Comparison of ENCODE assay signal across 8 mouse cellular contexts in the genomic region with DNA sequence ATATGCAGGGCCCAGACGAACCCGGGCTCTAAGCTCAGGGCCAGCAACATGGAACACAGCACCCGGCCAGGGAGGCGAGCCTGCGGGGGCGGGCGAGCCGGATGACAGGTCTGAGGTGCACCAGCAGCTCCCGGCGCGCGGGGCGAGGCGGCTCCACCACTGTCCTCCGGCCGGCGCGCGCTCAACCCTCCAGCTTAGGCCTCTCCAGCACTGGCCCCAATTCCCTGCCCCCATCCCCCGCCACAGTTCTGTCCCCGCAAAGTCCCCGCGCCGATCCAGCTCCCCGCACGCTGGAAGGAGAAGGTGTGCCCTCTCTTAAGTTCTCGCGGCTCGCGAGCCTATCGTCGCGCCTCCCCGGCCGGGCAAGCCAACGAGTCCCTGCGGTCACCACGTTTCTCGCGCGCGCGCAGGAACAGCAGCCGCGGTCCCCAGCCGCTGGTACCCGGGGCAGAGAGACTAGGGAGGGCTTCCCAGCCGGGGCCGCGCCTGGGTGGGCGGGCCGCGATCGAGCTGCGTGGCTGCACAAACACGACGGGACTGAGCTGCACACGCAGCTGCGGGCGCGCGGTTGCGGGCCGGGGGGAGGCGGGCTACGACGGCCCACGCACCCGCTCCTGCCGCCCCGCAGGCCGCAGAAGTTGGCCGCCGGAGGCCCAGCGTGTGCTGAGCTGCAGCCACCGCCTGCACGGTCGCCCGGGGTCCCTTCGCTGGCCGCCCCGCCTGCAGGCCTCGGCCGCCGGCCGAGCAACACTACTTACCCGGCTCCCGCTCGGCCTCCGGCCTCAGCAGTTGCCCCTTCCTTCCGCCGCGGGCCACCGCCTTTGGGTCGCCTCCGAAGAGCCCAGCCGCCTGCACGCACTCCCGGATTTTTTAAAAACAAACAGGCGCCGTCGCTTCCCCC. TPM values are rescaled to one million over a fixed set of nuclear protein-coding genes. Genes with fewer than 3 reads are reported as not detected.
DNase-seq lines count a peak whose midpoint lies in the region; ATAC-seq and TF ChIP-seq lines count a peak whose summit lies in the region.

No protein-coding gene starts in this region.

- peak overlapping the region; percentile 71 to 92 (median 71) for H3K4me3 ChIP-seq in CH12.LX (replicated peaks in 1 of 3; ENCODE audit: low read depth in 2 of 3, low read length in 2 of 3, poor library complexity in 1 of 3)
- peak overlapping the region; percentile 78 for H3K4me3 ChIP-seq in embryonic facial prominence, embryonic 11.5 days (ENCODE audit: low read depth, low read length)
- H3K4me3 ChIP-seq in heart, embryonic 12.5 days: peak overlapping the region; percentile 82
- peak overlapping the region; percentile 74 for H3K4me3 ChIP-seq in lung, embryonic 15.5 days
- peak overlapping the region; percentile 80 for H3K4me3 ChIP-seq in olfactory bulb, adult 2 months (ENCODE audit: insufficient read depth, low read depth, low read length)

- peak overlapping the region; percentile 96 for H3K9ac ChIP-seq in CH12.LX (ENCODE audit: insufficient read depth, low read depth)
- H3K9ac ChIP-seq in embryonic facial prominence, embryonic 11.5 days (replicated peaks; ENCODE audit: low read length): peak overlapping the region; percentile 70
- peak overlapping the region; percentile 93 for H3K9ac ChIP-seq in heart, embryonic 12.5 days
- peak overlapping the region; percentile 86 for H3K9ac ChIP-seq in lung, embryonic 15.5 days

- peak overlapping the region; percentile 93 for H3K27ac ChIP-seq in CH12.LX (ENCODE audit: insufficient read depth, low read depth)
- H3K27ac ChIP-seq in embryonic facial prominence, embryonic 11.5 days (replicated peaks; ENCODE audit: low read depth, low read length): peak overlapping the region; percentile 79
- peak overlapping the region; percentile 98 for H3K27ac ChIP-seq in heart, embryonic 12.5 days (ENCODE audit: poor library complexity, severe bottlenecking)
- H3K27ac ChIP-seq in lung, embryonic 15.5 days: peak overlapping the region; percentile 99
- H3K27ac ChIP-seq in olfactory bulb, adult 2 months (ENCODE audit: insufficient read depth, low read depth, low read length): peak overlapping the region; percentile 91

- dilution Hi-C loops in CH12.LX (cut with MboI; ENCODE audit: extremely low pct_ligation_motif_present, extremely low pct_unique_long_range_greater_than_20kb, low sequenced_read_pairs): no loop called here

- DNase-seq in CH12.LX (ENCODE audit: extremely low read depth): no peak
- DNase-seq in adrenal gland, postnatal 10 days: peak; percentile 82
- peak; percentile 76 for DNase-seq in embryonic facial prominence, embryonic 11.5 days (ENCODE audit: low spot score)
- peak; percentile 70 for DNase-seq in kidney, postnatal 14 days
- DNase-seq in urinary bladder, postnatal 4 days (ENCODE audit: low spot score in 2 of 2): peak; percentile 56 to 78

- no peak for TF ChIP-seq CTCF in CH12.LX (conservative IDR thresholded peaks at IDR 0.05 in 1 of 2, IDR thresholded peaks at IDR 0.05 in 1 of 2; ENCODE audit: low read depth in 2 of 2, low read length in 2 of 2)
- no peak for TF ChIP-seq CTCF in olfactory bulb, adult 2 months (IDR thresholded peaks at IDR 0.05; ENCODE audit: insufficient read depth, low read depth, low read length)

- TF ChIP-seq POLR2A in CH12.LX (IDR thresholded peaks at IDR 0.05; ENCODE audit: low read depth, low read length): no peak
- no peak; the same call in 1 of the 2 replicates for TF ChIP-seq POLR2A in olfactory bulb, adult 2 months (IDR thresholded peaks at IDR 0.05; ENCODE audit: insufficient read depth, low read depth, low read length)

- ATAC-seq in embryonic facial prominence, embryonic 11.5 days (replicated peaks; ENCODE audit: insufficient number of reproducible peaks, low FRiP score, low TSS enrichment, low read depth): peak; percentile 36
- ATAC-seq in heart, embryonic 12.5 days (ENCODE audit: insufficient number of reproducible peaks, low FRiP score): peak; percentile 46
- ATAC-seq in lung, embryonic 15.5 days (ENCODE audit: borderline replicate concordance, extremely low read depth, low FRiP score, low TSS enrichment): peak; percentile 10; the same call in 1 of the 2 replicates

- peaks cover 33% of the 10 kb centered on the region for H3K79me2 ChIP-seq in CH12.LX (replicated peaks; ENCODE audit: control insufficient read depth, extremely low read depth, insufficient read depth, poor library complexity, severe bottlenecking)

- TF ChIP-seq RAD21 in CH12.LX (IDR thresholded peaks at IDR 0.05; ENCODE audit: low read depth, low read length): no peak

- in situ Hi-C loops in CH12.LX (cut with MboI; ENCODE audit: low pct_ligation_motif_present, low pct_unique_long_range_greater_than_20kb, low sequenced_read_pairs): no loop called here

- H3K4me1 ChIP-seq in CH12.LX (ENCODE audit: control insufficient read depth in 1 of 2, insufficient read depth in 2 of 2): peaks cover 30 to 70% of the 10 kb centered on the region in 2 experiments
- H3K4me1 ChIP-seq in embryonic facial prominence, embryonic 11.5 days (ENCODE audit: control insufficient read depth, insufficient read depth, low read length): peaks cover 7% of the 10 kb centered on the region
- peaks cover 83% of the 10 kb centered on the region for H3K4me1 ChIP-seq in heart, embryonic 12.5 days (replicated peaks)
- H3K4me1 ChIP-seq in lung, embryonic 15.5 days: peaks cover 66% of the 10 kb centered on the region
- peaks cover 52% of the 10 kb centered on the region for H3K4me1 ChIP-seq in olfactory bulb, adult 2 months (ENCODE audit: control insufficient read depth, insufficient read depth, low read length)

- peak overlapping the region; percentile 55 for H3K4me2 ChIP-seq in CH12.LX (ENCODE audit: insufficient read depth, low read depth, poor library complexity, severe bottlenecking)
- peak overlapping the region; percentile 99 for H3K4me2 ChIP-seq in embryonic facial prominence, embryonic 11.5 days (ENCODE audit: low read depth, low read length)
- H3K4me2 ChIP-seq in heart, embryonic 12.5 days: peak overlapping the region; percentile 97
- peak overlapping the region; percentile 94 for H3K4me2 ChIP-seq in lung, embryonic 15.5 days

- no peaks in the 10 kb centered on the region for H3K27me3 ChIP-seq in CH12.LX (replicated peaks)
- H3K27me3 ChIP-seq in embryonic facial prominence, embryonic 11.5 days (ENCODE audit: control insufficient read depth, insufficient read depth, low read length): no peaks in the 10 kb centered on the region
- no peaks in the 10 kb centered on the region for H3K27me3 ChIP-seq in heart, embryonic 12.5 days (replicated peaks)
- H3K27me3 ChIP-seq in lung, embryonic 15.5 days: no peaks in the 10 kb centered on the region

- H3K36me3 ChIP-seq in CH12.LX (replicated peaks in 1 of 2; ENCODE audit: control insufficient read depth in 1 of 2, insufficient read depth in 1 of 2, low read length in 1 of 2): peaks cover 0 to 19% of the 10 kb centered on the region in 2 experiments
- H3K36me3 ChIP-seq in embryonic facial prominence, embryonic 11.5 days (replicated peaks; ENCODE audit: control insufficient read depth, insufficient read depth, low read depth, low read length): no peaks in the 10 kb centered on the region
- no peaks in the 10 kb centered on the region for H3K36me3 ChIP-seq in heart, embryonic 12.5 days
- no peaks in the 10 kb centered on the region for H3K36me3 ChIP-seq in lung, embryonic 15.5 days

- no peak for TF ChIP-seq EP300 in CH12.LX (IDR thresholded peaks at IDR 0.05; ENCODE audit: low read length)

- WGBS in embryonic facial prominence, embryonic 11.5 days: under 1% methylated on average over 85 of the region's 102 CpGs
- WGBS in heart, embryonic 12.5 days: under 1% methylated on average over 94 of the region's 102 CpGs
- 2% methylated on average over 97 of the region's 102 CpGs for WGBS in lung, embryonic 15.5 days
- under 1% methylated on average over 102 of the region's 102 CpGs for WGBS in olfactory bulb, adult 2 months

- H3K9me3 ChIP-seq in CH12.LX (replicated peaks; ENCODE audit: low read length): no peaks in the 10 kb centered on the region
- H3K9me3 ChIP-seq in embryonic facial prominence, embryonic 11.5 days (replicated peaks; ENCODE audit: control insufficient read depth, low read length): no peaks in the 10 kb centered on the region
- H3K9me3 ChIP-seq in heart, embryonic 12.5 days (replicated peaks): no peaks in the 10 kb centered on the region
- H3K9me3 ChIP-seq in lung, embryonic 15.5 days: no peaks in the 10 kb centered on the region

TF ChIP-seq in CH12.LX, 34 proteins besides CTCF, POLR2A, EP300 and RAD21 (continues in another document):
- TF ChIP-seq MYC (IDR thresholded peaks at IDR 0.05; ENCODE audit: low read depth, low read length): no peak
- TF ChIP-seq MAFK (IDR thresholded peaks at IDR 0.05; ENCODE audit: insufficient replicate concordance, low read length): no peak
- TF ChIP-seq MXI1 (IDR thresholded peaks at IDR 0.05; ENCODE audit: low read depth, low read length): no peak; the same call in 1 of the 2 replicates
- TF ChIP-seq ZMIZ1 (IDR thresholded peaks at IDR 0.05; ENCODE audit: low read depth, low read length): peak; percentile 12; the same call in 1 of the 2 replicates
- no peak for TF ChIP-seq ETS1 (conservative IDR thresholded peaks at IDR 0.05; ENCODE audit: low read depth, low read length)
- peak; percentile 27; the same call in 1 of the 2 replicates for TF ChIP-seq MAX (IDR thresholded peaks at IDR 0.05; ENCODE audit: low read length)
- TF ChIP-seq CHD1 (IDR thresholded peaks at IDR 0.05; ENCODE audit: low read depth, low read length): 0 out of 2 replicates have a peak, but pooled peaks have one; percentile 14

RNA-seq across cellular contexts. Expression of a gene that starts 25.7 kb away (rescaled TPM):
- total RNA-seq in CH12.LX (2012; rRNA removed): 5.6 TPM in 2 replicates
- total RNA-seq in CH12.LX (2014; rRNA removed): 2.0 and 2.2 TPM in 2 replicates
- polyA plus RNA-seq in CH12.LX (2012; ENCODE audit: insufficient read length, low read depth): 12.4 and 14.3 TPM in 2 replicates
- 10 to 100 TPM; 19.2 to 24.9 TPM for total RNA-seq in adrenal gland, postnatal 10 days (2021)
- polyA plus RNA-seq in embryonic facial prominence, embryonic 11.5 days (2014; fragmentation: Nextera tagmentation; extraction: Ambion mirVana): 3.6 and 4.1 TPM in 2 replicates
- polyA plus RNA-seq in heart, embryonic 12.5 days (2016; fragmentation: Nextera tagmentation; extraction: Ambion mirVana): 8.7 and 10.6 TPM in 2 replicates
- polyA plus RNA-seq in lung, embryonic 15.5 days (2015; fragmentation: Nextera tagmentation; extraction: Ambion mirVana): 11.7 and 12.5 TPM in 2 replicates
- not detected in 2 replicates for polyA plus RNA-seq in olfactory bulb, adult 2 months (2012; ENCODE audit: insufficient read depth, insufficient read length, low replicate concordance, missing spikeins)

RNA-seq across cellular contexts. Expression of a gene that starts 44.7 kb away (rescaled TPM):
- total RNA-seq in CH12.LX (2012; rRNA removed): 0.13 and 0.21 TPM in 2 replicates
- not detected in 2 replicates for total RNA-seq in CH12.LX (2014; rRNA removed)
- polyA plus RNA-seq in CH12.LX (2012; ENCODE audit: insufficient read length, low read depth): 0.30 TPM in 2 replicates
- under 1 TPM; 0.30 to 0.61 TPM for total RNA-seq in adrenal gland, postnatal 10 days (2021)
- 0.88 and 1.0 TPM in 2 replicates for polyA plus RNA-seq in embryonic facial prominence, embryonic 11.5 days (2014; fragmentation: Nextera tagmentation; extraction: Ambion mirVana)
- polyA plus RNA-seq in heart, embryonic 12.5 days (2016; fragmentation: Nextera tagmentation; extraction: Ambion mirVana): 0.40 and 0.68 TPM in 2 replicates
- 1.8 TPM in 2 replicates for polyA plus RNA-seq in lung, embryonic 15.5 days (2015; fragmentation: Nextera tagmentation; extraction: Ambion mirVana)
- polyA plus RNA-seq in olfactory bulb, adult 2 months (2012; ENCODE audit: insufficient read depth, insufficient read length, low replicate concordance, missing spikeins): not detected in 2 replicates
